Mouse (Mus musculus) liver, adult 2 months (tissue): ENCODE measurements at regions not wholly inside any gene's neighbourhood (a gene's known extent, or its start where the extent isn't known, plus 50 kb on each side); places are given as distances from the start of the nearest gene placed in this dataset.

Experiments used
- CTCF ChIP-seq: fragments of 200-500 bp; IDR thresholded peaks from 2 replicates; pipeline ENCODE4 v1.5.1; 2011; ENCODE audit warnings: low read depth, low read length, control low read depth
- POLR2A ChIP-seq: fragments of 200-500 bp; IDR thresholded peaks from 2 replicates; pipeline ENCODE4 v1.6.1; 2011; ENCODE audit warnings: low read length, control low read depth; ENCODE audit not compliant: insufficient read depth; ENCODE audit errors: extremely low read depth

DNA sequence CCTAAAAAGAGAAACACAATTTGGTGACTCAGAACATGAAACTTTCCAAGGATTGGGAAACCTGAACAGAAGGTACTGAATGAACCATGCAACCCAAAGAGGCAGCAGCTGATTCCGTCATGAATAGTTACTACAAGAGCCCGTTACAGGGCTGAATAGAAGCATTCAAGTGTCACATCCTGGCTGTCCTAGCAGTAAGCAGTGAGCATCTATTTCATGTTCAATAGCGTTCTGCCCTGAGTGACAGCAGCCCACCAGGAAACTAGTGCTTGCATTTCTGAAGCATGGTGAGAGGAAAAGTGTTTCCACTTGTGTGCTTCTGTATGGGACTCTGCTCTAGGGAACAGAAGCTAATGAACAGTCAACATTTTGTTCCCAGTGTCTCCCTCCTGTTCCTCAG is 694.4 kb downstream of the Poteg start:
- TF ChIP-seq CTCF (no peak), POLR2A (no peak)
